Mouse (Mus musculus): ENCODE measurements around the gene Gm5426. TPM values are rescaled to one million over a fixed set of nuclear protein-coding genes. Genes with fewer than 3 reads are reported as not detected.
A peak's percentile ranks its signal among the peaks of the same experiment; 100 is the strongest.

Gm5426 gene
- polyA plus RNA-seq, 1 experiment from 2014 or later: not detected

- 93% methylated on average over 5 of the region's 5 CpGs for WGBS
- Histone ChIP-seq H3K9ac (replicated peaks; ENCODE audit: low read length) (no peak overlapping the region), H3K27ac (replicated peaks; ENCODE audit: low read depth, low read length) (no peak overlapping the region), H3K27me3 (ENCODE audit: control insufficient read depth, insufficient read depth, low read length) (no peaks in the 10 kb centered on the region), H3K4me2 (ENCODE audit: low read depth, low read length) (no peak overlapping the region), H3K9me3 (replicated peaks; ENCODE audit: control insufficient read depth, low read length) (no peaks in the 10 kb centered on the region), H3K36me3 (replicated peaks; ENCODE audit: control insufficient read depth, insufficient read depth, low read depth, low read length) (no peaks in the 10 kb centered on the region), H3K4me3 (ENCODE audit: low read depth, low read length) (no peak overlapping the region), H3K4me1 (ENCODE audit: control insufficient read depth, insufficient read depth, low read length) (no peaks in the 10 kb centered on the region)
- no peak for DNase-seq (ENCODE audit: low spot score)
- ATAC-seq (replicated peaks; ENCODE audit: insufficient number of reproducible peaks, low FRiP score, low TSS enrichment, low read depth): no peak
These were observed 10.2 kb downstream of the Gm5426 start for GRCm38 (mm10) chr10:96146578-96146977.

GRCm38 (mm10) chr10:96148250-96148699 is 11.9 kb downstream of the Gm5426 start:
- no peaks in the 10 kb centered on the region for H3K27me3 ChIP-seq (ENCODE audit: control insufficient read depth, insufficient read depth, low read length)
- H3K4me2 ChIP-seq (ENCODE audit: low read depth, low read length): no peak overlapping the region
- H3K27ac ChIP-seq (replicated peaks; ENCODE audit: low read depth, low read length): no peak overlapping the region
- H3K4me3 ChIP-seq (ENCODE audit: low read depth, low read length): no peak overlapping the region
- H3K9ac ChIP-seq (replicated peaks; ENCODE audit: low read length): no peak overlapping the region
- no peaks in the 10 kb centered on the region for H3K9me3 ChIP-seq (replicated peaks; ENCODE audit: control insufficient read depth, low read length)
- WGBS: 32% methylated on average over 10 of the region's 10 CpGs
- ATAC-seq (replicated peaks; ENCODE audit: insufficient number of reproducible peaks, low FRiP score, low TSS enrichment, low read depth): peak; percentile 52; the same call in 1 of the 2 replicates
- no peaks in the 10 kb centered on the region for H3K36me3 ChIP-seq (replicated peaks; ENCODE audit: control insufficient read depth, insufficient read depth, low read depth, low read length)
- no peaks in the 10 kb centered on the region for H3K4me1 ChIP-seq (ENCODE audit: control insufficient read depth, insufficient read depth, low read length)
- DNase-seq (ENCODE audit: low spot score): peak; percentile 63

GRCm38 (mm10) chr10:96150401-96151116 is 14.2 kb downstream of the Gm5426 start:
- Histone ChIP-seq H3K4me2 (ENCODE audit: low read depth, low read length) (no peak overlapping the region), H3K27ac (replicated peaks; ENCODE audit: low read depth, low read length) (no peak overlapping the region), H3K27me3 (ENCODE audit: control insufficient read depth, insufficient read depth, low read length) (no peaks in the 10 kb centered on the region), H3K4me1 (ENCODE audit: control insufficient read depth, insufficient read depth, low read length) (no peaks in the 10 kb centered on the region), H3K36me3 (replicated peaks; ENCODE audit: control insufficient read depth, insufficient read depth, low read depth, low read length) (no peaks in the 10 kb centered on the region), H3K4me3 (ENCODE audit: low read depth, low read length) (no peak overlapping the region), H3K9ac (replicated peaks; ENCODE audit: low read length) (no peak overlapping the region), H3K9me3 (replicated peaks; ENCODE audit: control insufficient read depth, low read length) (no peaks in the 10 kb centered on the region)
- WGBS: 84% methylated on average over 12 of the region's 12 CpGs
- DNase-seq (ENCODE audit: low spot score) (no peak), ATAC-seq (replicated peaks; ENCODE audit: insufficient number of reproducible peaks, low FRiP score, low TSS enrichment, low read depth) (no peak)

GRCm38 (mm10) chr10:96153315-96153714 is 16.9 kb downstream of the Gm5426 start:
- 25% methylated on average over 5 of the region's 5 CpGs for WGBS
- H3K9ac ChIP-seq (replicated peaks; ENCODE audit: low read length): no peak overlapping the region
- no peaks in the 10 kb centered on the region for H3K4me1 ChIP-seq (ENCODE audit: control insufficient read depth, insufficient read depth, low read length)
- H3K27me3 ChIP-seq (ENCODE audit: control insufficient read depth, insufficient read depth, low read length): no peaks in the 10 kb centered on the region
- H3K36me3 ChIP-seq (replicated peaks; ENCODE audit: control insufficient read depth, insufficient read depth, low read depth, low read length): no peaks in the 10 kb centered on the region
- DNase-seq (ENCODE audit: low spot score) (peak; percentile 66), ATAC-seq (replicated peaks; ENCODE audit: insufficient number of reproducible peaks, low FRiP score, low TSS enrichment, low read depth) (no peak)
- no peak overlapping the region for H3K4me2 ChIP-seq (ENCODE audit: low read depth, low read length)
- H3K9me3 ChIP-seq (replicated peaks; ENCODE audit: control insufficient read depth, low read length): no peaks in the 10 kb centered on the region
- no peak overlapping the region for H3K27ac ChIP-seq (replicated peaks; ENCODE audit: low read depth, low read length)
- H3K4me3 ChIP-seq (ENCODE audit: low read depth, low read length): no peak overlapping the region

- Histone ChIP-seq H3K9me3 (replicated peaks; ENCODE audit: control insufficient read depth, low read length) (no peaks in the 10 kb centered on the region), H3K4me1 (ENCODE audit: control insufficient read depth, insufficient read depth, low read length) (no peaks in the 10 kb centered on the region), H3K36me3 (replicated peaks; ENCODE audit: control insufficient read depth, insufficient read depth, low read depth, low read length) (no peaks in the 10 kb centered on the region), H3K9ac (replicated peaks; ENCODE audit: low read length) (no peak overlapping the region), H3K27me3 (ENCODE audit: control insufficient read depth, insufficient read depth, low read length) (no peaks in the 10 kb centered on the region), H3K4me3 (ENCODE audit: low read depth, low read length) (no peak overlapping the region), H3K27ac (replicated peaks; ENCODE audit: low read depth, low read length) (no peak overlapping the region), H3K4me2 (ENCODE audit: low read depth, low read length) (no peak overlapping the region)
- DNase-seq (ENCODE audit: low spot score) (no peak), ATAC-seq (replicated peaks; ENCODE audit: insufficient number of reproducible peaks, low FRiP score, low TSS enrichment, low read depth) (no peak)
- WGBS: 68% methylated on average over 7 of the region's 7 CpGs
These were observed 26.7 kb downstream of the Gm5426 start for GRCm38 (mm10) chr10:96162975-96163706.

GRCm38 (mm10) chr10:96163791-96164190 is 27.4 kb downstream of the Gm5426 start:
- Histone ChIP-seq H3K27ac (replicated peaks; ENCODE audit: low read depth, low read length) (no peak overlapping the region), H3K4me1 (ENCODE audit: control insufficient read depth, insufficient read depth, low read length) (no peaks in the 10 kb centered on the region), H3K4me3 (ENCODE audit: low read depth, low read length) (no peak overlapping the region), H3K4me2 (ENCODE audit: low read depth, low read length) (no peak overlapping the region), H3K9ac (replicated peaks; ENCODE audit: low read length) (no peak overlapping the region), H3K27me3 (ENCODE audit: control insufficient read depth, insufficient read depth, low read length) (no peaks in the 10 kb centered on the region), H3K36me3 (replicated peaks; ENCODE audit: control insufficient read depth, insufficient read depth, low read depth, low read length) (no peaks in the 10 kb centered on the region), H3K9me3 (replicated peaks; ENCODE audit: control insufficient read depth, low read length) (no peaks in the 10 kb centered on the region)
- ATAC-seq (replicated peaks; ENCODE audit: insufficient number of reproducible peaks, low FRiP score, low TSS enrichment, low read depth): no peak
- 90% methylated on average over 4 of the region's 4 CpGs for WGBS
- no peak for DNase-seq (ENCODE audit: low spot score)

GRCm38 (mm10) chr10:96165260-96165659 is 28.9 kb downstream of the Gm5426 start:
- no peak for DNase-seq (ENCODE audit: low spot score)
- WGBS: 78% methylated on average over 4 of the region's 4 CpGs
- Histone ChIP-seq H3K4me2 (ENCODE audit: low read depth, low read length) (no peak overlapping the region), H3K4me3 (ENCODE audit: low read depth, low read length) (no peak overlapping the region), H3K4me1 (ENCODE audit: control insufficient read depth, insufficient read depth, low read length) (no peaks in the 10 kb centered on the region), H3K27ac (replicated peaks; ENCODE audit: low read depth, low read length) (no peak overlapping the region), H3K36me3 (replicated peaks; ENCODE audit: control insufficient read depth, insufficient read depth, low read depth, low read length) (no peaks in the 10 kb centered on the region), H3K9ac (replicated peaks; ENCODE audit: low read length) (no peak overlapping the region), H3K27me3 (ENCODE audit: control insufficient read depth, insufficient read depth, low read length) (no peaks in the 10 kb centered on the region), H3K9me3 (replicated peaks; ENCODE audit: control insufficient read depth, low read length) (no peaks in the 10 kb centered on the region)
- ATAC-seq (replicated peaks; ENCODE audit: insufficient number of reproducible peaks, low FRiP score, low TSS enrichment, low read depth): no peak

- H3K4me3 ChIP-seq (ENCODE audit: low read depth, low read length): no peak overlapping the region
- H3K4me2 ChIP-seq (ENCODE audit: low read depth, low read length): no peak overlapping the region
- ATAC-seq (replicated peaks; ENCODE audit: insufficient number of reproducible peaks, low FRiP score, low TSS enrichment, low read depth): no peak
- no peaks in the 10 kb centered on the region for H3K4me1 ChIP-seq (ENCODE audit: control insufficient read depth, insufficient read depth, low read length)
- H3K27me3 ChIP-seq (ENCODE audit: control insufficient read depth, insufficient read depth, low read length): no peaks in the 10 kb centered on the region
- DNase-seq (ENCODE audit: low spot score): no peak
- H3K27ac ChIP-seq (replicated peaks; ENCODE audit: low read depth, low read length): no peak overlapping the region
- no peaks in the 10 kb centered on the region for H3K36me3 ChIP-seq (replicated peaks; ENCODE audit: control insufficient read depth, insufficient read depth, low read depth, low read length)
- WGBS: 86% methylated on average over 4 of the region's 4 CpGs
- H3K9ac ChIP-seq (replicated peaks; ENCODE audit: low read length): no peak overlapping the region
- H3K9me3 ChIP-seq (replicated peaks; ENCODE audit: control insufficient read depth, low read length): no peaks in the 10 kb centered on the region
These were observed 32.6 kb downstream of the Gm5426 start for GRCm38 (mm10) chr10:96168998-96169397.
